Mouse (Mus musculus) lung, postnatal 36 days (tissue): ENCODE results near the gene Epop.

Source experiments
- DNase-seq: peaks from one replicate; pipeline ENCODE4 v3.0.0; 2022; ENCODE audit warnings: mixed read lengths

Epop gene

GRCm38 (mm10) chr11:97627556-97628302, 1.8 kb downstream of the Epop start:
- no peak for DNase-seq

DNA sequence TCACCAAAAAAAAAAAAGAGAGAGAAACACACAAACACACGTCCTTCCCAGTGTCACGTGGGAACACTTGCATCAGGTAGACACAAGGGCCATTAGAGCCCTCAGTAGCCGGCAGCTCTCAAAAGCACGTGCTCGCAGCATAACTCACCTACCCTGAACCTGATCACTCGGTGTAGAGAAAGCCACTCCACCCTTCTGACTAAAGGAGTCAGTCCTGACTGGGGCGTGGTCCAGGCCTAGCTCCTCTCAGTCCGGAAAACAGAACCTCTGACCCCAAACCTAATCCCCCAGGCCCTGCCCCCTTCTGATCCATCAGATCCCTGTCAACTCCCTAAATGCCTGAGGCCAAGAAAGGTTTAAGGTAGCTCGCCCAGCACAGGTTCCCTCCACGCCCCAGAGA, 2.7 kb downstream of the Epop start:
- peak; percentile 72 for DNase-seq

DNA sequence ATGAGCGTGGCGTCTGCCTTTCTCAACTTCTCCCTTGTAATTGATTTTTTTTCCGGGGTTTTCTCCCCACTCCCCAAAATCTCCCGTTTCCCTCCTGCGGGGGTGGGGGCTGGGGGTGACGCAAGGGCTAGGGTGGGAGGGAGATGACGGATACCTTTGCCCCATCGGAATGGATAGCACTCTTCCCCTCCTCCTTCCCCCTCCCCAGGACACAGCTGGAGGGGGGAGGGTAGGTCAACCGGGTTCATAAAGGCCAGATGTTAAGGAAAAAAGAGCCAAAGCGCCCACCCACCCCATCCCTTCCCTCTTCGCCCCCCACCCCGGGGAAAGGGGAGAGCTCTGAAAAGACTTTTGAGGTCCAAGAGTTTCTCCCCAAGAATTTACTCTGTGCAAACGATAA, 3.1 kb downstream of the Epop start:
- no peak for DNase-seq

DNA sequence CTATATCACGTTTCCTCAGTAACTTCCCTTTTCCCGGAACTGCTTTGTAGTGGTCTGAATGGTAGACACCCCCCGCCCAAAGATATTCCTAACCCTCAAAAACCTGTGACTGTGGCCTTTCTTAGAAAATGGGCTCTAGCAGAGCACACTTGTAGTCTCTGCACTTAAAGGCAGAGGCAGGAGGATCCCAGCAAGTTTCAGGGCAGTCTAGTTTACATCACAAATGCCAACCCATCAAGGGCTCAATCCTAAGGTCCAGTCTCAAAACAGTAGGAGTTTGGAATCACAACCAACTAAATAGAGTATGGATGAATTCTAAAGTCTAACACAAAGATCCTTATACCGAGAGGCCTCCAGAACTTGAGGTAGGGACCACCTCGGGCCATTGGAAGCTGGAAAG, 4.0 kb downstream of the Epop start:
- no peak for DNase-seq

- DNase-seq = no peak
Measured at GRCm38 (mm10) chr11:97623166-97623565, 6.3 kb downstream of the Epop start.

- DNase-seq = peak; percentile 76
Measured at GRCm38 (mm10) chr11:97622440-97622839, 7.1 kb downstream of the Epop start.

DNA sequence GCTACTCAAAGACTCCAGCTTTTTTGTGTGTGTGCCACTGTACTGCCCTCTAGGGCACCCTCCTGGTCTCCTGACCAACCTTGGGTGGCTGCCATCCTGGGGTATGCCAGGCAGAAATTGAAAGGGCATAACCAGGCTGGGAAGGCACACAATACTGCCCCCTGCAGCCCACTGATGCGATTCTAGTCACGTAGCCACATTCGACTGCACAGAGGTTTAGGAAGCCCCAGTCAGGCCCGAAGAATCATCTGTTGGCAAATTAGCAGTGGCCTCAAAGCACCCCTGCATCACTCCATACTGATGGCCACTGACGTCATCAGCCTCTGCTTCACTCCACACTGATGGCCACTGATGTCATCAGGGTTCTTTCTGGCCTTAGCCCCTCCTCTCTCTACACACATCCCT, 10.1 kb downstream of the Epop start:
- DNase-seq = peak; percentile 90

- no peak for DNase-seq
Measured at GRCm38 (mm10) chr11:97618368-97618767, 11.1 kb downstream of the Epop start.

DNA sequence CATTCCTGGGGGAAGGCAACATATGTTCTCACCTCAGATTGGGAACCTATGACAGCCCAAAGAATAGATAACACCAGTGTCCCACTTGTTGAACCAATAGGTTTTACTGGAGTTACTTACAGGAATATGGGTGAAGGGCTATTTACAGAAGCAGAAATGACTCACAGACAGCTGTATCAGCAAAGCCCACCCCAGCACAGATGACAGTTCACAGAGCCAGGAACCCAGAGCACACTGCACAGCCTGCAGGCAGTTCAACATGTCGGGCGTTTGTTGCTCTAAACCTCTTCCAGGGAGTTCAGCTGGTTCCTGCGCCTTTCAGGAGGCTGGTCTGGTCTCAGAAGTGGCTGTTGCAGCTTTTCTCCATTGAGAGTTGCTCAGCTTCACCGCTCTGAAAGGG, 14.2 kb downstream of the Epop start:
- DNase-seq = no peak

- DNase-seq = peak; percentile 35
Measured at GRCm38 (mm10) chr11:97611076-97611475, 18.4 kb downstream of the Epop start.

GRCm38 (mm10) chr11:97609743-97610142, 19.8 kb downstream of the Epop start:
- DNase-seq = no peak

DNA sequence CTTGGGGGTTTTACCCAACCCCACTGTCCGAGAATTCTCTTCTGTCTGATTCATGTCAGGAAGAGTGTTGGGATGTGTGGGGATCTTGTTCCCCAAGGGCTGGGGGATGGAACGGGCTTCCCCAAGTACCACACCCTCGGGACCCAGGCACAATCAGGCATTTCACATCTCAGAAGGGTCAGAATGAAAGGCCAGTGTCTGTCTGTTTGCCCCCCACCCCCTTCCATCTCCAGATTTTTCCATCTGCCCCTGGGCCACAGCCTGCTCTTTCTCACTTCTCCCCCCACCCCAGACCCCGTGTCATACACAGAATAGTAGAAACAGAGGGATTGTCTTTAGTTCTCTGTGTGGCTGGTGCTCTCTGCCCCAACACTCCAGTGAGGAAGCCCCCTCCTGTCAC, 20.6 kb downstream of the Epop start:
- DNase-seq = no peak

DNA sequence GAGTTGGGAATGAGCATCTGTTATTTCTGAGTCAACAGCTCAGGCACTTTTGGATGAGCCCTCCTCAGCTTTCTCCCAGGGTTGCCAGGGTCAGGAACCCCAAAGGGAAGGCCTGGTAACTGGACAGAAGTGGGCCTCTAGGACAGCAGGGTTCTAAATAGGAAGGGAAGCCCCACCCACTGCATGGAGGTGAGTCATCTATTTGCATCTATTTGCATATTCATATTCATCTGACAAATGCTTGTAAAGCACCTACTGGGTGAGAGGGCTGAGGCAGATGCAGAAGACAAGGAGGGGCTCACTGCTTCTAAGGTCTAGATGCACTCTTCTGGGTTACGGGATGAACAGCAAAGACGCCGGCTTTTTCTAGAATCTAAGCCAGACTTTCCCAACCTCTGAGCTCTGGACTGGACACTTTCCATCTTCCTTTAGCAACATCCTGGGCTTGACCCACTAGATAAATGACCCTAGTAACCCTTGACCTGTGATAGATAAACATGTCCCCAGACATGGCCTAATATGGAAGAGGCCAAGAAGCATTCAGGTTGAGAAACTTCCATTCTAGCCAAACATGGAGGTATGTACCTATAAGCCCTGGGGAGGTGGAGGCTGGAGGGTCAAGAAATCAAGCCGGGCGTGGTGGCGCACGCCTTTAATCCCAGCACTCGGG, 22.3 kb downstream of the Epop start:
- DNase-seq = no peak

DNA sequence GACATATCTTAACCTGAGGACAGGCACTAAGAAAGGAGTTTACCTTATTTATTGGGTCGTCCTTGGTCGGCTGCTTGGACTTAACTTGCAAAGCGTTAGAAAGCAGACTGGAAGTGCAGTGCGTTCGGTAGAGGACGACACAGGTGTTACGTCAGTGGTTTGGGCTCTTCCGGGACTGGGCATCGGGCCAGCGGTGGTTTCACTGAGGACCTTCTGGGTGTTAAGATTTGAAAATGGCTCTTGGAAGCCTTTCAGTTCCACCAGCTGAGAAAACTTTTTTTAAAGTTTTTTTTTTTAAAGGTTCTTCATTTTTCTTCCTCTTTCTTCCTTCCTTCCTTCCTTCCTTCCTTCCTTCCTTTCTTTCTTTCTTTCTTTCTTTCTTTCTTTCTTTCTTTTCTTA, 25.6 kb downstream of the Epop start:
- peak; percentile 83 for DNase-seq

DNA sequence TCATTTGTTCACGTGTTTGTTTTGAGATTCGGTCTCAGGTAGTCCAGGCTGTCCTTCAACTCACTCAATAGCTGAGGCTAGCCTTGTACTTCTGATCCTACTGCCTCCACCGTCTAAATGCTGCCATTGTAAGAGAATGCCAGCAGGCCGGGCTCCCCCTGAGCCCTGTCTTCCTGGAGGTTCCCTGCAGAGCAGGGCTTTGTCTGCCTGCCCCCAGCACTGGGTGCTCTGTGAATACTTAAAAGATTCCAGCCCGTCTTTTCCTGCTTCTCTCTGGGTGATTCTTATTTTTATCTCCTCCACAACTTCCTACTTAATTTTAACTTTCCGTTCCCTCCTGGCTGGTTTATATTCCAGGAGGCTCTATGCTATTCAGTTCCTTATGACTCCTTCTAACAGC, 27.3 kb downstream of the Epop start:
- DNase-seq = no peak

DNA sequence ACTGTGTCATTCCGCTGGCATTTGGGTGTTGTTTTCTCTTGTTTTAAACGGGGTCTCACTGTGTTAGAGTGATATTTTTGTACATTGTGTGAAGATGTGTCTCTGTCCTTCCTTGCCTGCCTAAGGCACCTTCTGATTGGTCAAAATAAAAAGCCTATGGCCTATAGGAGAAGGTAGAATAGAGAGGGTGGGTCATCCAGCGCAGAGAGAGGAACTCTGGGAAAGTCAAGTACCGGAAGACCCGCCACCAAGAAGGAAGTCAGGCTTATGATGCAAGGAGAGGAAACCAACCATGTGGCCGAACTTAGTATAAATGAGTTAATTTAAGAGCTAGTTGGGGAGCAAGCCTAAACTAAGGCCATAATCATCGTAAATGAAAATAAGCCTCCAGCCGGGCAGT, 30.4 kb downstream of the Epop start:
- no peak for DNase-seq

GRCm38 (mm10) chr11:97597945-97598691, 31.4 kb downstream of the Epop start:
- no peak for DNase-seq

DNA sequence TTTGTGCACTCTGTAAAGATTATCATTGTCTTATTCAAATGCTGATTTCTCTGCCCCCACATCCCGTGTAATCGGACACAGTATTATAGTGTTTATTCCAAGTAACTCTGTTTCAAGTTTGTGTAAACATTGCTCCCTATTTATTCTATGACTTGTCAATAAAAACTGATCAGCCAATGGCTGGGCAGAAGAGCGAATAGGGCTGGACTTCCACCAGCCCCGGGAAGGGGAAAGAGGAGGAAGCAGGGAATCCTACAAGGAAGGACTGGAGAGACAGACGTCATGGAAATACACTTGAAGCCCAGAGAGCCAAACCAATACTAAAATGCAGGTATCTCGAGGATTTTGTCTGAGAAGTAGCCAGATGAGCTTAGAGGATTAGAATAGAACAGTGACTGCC, 35.4 kb downstream of the Epop start:
- peak; percentile 83 for DNase-seq

DNA sequence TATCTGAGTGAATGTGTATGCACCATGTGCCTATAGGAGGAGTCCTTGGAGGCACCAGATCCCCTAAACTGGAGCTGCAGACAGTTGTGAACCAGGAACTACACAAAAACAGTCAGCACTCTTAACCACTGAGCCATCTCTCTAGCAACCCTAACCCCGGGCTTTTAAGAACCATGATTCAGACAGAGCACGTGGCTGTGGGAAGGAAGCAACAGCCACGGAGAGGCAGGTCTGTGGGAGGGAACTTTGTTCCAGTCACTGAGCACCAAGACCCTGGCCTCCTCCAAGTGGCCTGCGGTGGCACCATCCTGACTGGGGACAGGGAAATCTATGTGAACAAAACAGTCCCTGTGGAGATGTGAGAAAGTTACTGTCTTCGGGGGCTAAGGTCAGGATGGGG, 37.6 kb downstream of the Epop start:
- no peak for DNase-seq

DNA sequence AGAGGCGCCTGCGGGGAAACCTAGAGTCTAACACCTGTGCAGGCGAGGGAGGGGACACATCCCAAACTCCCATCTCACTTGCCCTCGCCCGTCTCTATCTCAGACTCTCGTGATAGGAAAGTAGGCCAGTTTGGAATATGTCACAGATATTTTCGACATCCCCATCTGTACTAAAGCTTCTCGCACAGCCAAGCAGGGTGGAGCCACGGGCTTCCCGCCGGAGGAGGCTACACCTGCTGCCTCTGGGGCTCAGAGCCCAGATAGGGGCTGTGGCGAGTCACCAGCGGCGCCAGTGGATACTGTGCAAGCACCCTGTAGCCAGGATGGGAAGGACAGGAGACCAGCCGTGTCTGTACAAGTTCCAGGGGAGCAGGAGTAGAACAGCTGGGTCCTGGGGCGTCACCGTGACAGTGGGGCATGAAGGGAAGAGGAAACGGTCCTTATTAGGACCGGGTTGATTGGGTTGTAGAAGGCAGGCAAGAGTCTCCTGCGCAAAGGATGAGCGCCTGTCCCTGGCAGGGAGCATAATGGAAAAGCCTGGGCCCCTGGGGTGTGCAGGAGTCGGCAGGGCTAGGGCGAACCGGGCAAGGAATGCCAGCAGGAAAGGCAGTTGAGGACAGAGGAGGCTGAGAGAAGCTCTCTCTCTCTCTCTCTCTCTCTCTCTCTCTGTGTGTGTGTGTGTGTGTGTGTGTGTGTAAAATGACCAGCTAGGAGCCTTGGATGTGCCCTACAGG, 39.1 kb downstream of the Epop start:
- no peak for DNase-seq

DNA sequence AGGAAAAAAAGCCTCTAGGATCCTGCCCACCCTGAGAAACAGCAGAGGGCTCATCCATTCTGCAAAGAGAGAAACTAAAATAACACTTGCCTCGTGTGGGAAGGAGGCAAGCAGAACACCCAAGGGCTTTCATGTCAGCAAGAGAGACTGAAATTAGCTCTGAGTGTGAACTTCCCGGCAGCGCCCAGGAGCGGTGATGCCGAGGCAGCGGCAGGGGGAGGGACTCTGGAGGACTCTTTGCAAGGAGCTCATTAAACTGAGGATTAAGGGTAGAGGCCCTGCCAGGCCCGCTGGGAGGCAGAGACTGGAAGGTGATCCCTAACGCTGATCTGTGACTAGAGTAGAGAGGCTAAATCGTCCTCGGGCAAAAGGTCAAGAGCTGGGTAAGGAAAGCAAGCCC, 40.3 kb downstream of the Epop start:
- DNase-seq = peak; percentile 69

GRCm38 (mm10) chr11:97585932-97586331, 43.6 kb downstream of the Epop start:
- DNase-seq = peak; percentile 89

- peak; percentile 47 for DNase-seq
Measured at GRCm38 (mm10) chr11:97584476-97584875, 45.0 kb downstream of the Epop start.
